Mouse (Mus musculus) myocyte (in vitro differentiated cells): ENCODE results near the gene Polr2b.

Source experiments
- E2F4 ChIP-seq: IDR thresholded peaks from one replicate; pipeline ENCODE4 v1.6.1; 2011; ENCODE audit warnings: mild to moderate bottlenecking, control low read depth, moderate library complexity; ENCODE audit not compliant: insufficient read depth
- MAX ChIP-seq: IDR thresholded peaks from one replicate; pipeline ENCODE4 v1.6.1; 2011; ENCODE audit warnings: low read depth, mild to moderate bottlenecking, control low read depth
- MYOD1 ChIP-seq, 3 experiments: IDR thresholded peaks; one replicate each; pipeline ENCODE4 v1.6.1; 2011; ENCODE audit warnings: control low read depth in 2 of 3, low read depth in 2 of 3, mild to moderate bottlenecking in 2 of 3, moderate library complexity in 1 of 3; ENCODE audit not compliant: insufficient read length in 2 of 3, control insufficient read depth in 1 of 3
- POLR2A ChIP-seq: IDR thresholded peaks from one replicate; pipeline ENCODE4 v1.6.1; 2011; ENCODE audit warnings: low read depth, mild to moderate bottlenecking, control low read depth, moderate library complexity; ENCODE audit not compliant: insufficient read length
- REST ChIP-seq: IDR thresholded peaks from one replicate; pipeline ENCODE4 v1.6.1; 2011; ENCODE audit warnings: mild to moderate bottlenecking, control low read depth, moderate library complexity; ENCODE audit not compliant: insufficient read depth, insufficient read length

GRCm38 (mm10) chr5:77358347-77358746 is 48.4 kb downstream of the Polr2b start:
- TF ChIP-seq E2F4 (no peak), POLR2A (no peak), MYOD1 (IDR thresholded peaks at IDR 0.05; ENCODE audit: control insufficient read depth in 1 of 3, insufficient read length in 2 of 3, low read depth in 2 of 3) (no peak), MAX (no peak), REST (no peak)
